Mouse (Mus musculus): Measurements from ENCODE around the gene Zfp879. TPM values are rescaled to one million over a fixed set of nuclear protein-coding genes. Genes with fewer than 3 reads are reported as not detected.

Gene Zfp879
- 1.5 and 2.0 TPM in 2 replicates for polyA plus RNA-seq (2015; fragmentation: Nextera tagmentation; extraction: Ambion mirVana)

- ATAC-seq (replicated peaks): peak; percentile 98
- H3K9ac ChIP-seq: peak within 1 kb of the TSS; percentile 53
- 22% methylated on average over 22 of the region's 22 CpGs for WGBS
- H3K4me3 ChIP-seq: peak within 1 kb of the TSS; percentile 43
- peak within 1 kb of the TSS; percentile 55 for H3K4me2 ChIP-seq
- H3K36me3 ChIP-seq (replicated peaks): no peaks in the 10 kb centered on the region
- H3K9me3 ChIP-seq: no peaks in the 10 kb centered on the region
- H3K27me3 ChIP-seq (replicated peaks): no peaks in the 10 kb centered on the region
- peaks cover 13% of the 10 kb centered on the region for H3K4me1 ChIP-seq
- peak within 1 kb of the TSS; percentile 67 for H3K27ac ChIP-seq
Observed at GRCm38 (mm10) chr11:50841023-50841735, at the start of gene Zfp879. TSS of gene Zfp879 (minus strand) at chr11:50841552.

GRCm38 (mm10) chr11:50887390-50888128 lies 46.2 kb upstream of the Zfp879 start, which contains the start of gene Zfp454:
TSS of gene Zfp454 (minus strand) at chr11:50887651.
- H3K4me1 ChIP-seq: peaks cover 13% of the 10 kb centered on the region
- 6% methylated on average over 26 of the region's 26 CpGs for WGBS
- peak within 1 kb of the TSS; percentile 48 for H3K4me3 ChIP-seq
- H3K4me2 ChIP-seq: peak within 1 kb of the TSS; percentile 72
- peaks cover 13% of the 10 kb centered on the region for H3K36me3 ChIP-seq (replicated peaks)
- peak; percentile 96 for ATAC-seq (replicated peaks)
- H3K27me3 ChIP-seq (replicated peaks): no peaks in the 10 kb centered on the region
- H3K9me3 ChIP-seq: no peaks in the 10 kb centered on the region
- peak within 1 kb of the TSS; percentile 65 for H3K9ac ChIP-seq
- H3K27ac ChIP-seq: peak within 1 kb of the TSS; percentile 80

DNA sequence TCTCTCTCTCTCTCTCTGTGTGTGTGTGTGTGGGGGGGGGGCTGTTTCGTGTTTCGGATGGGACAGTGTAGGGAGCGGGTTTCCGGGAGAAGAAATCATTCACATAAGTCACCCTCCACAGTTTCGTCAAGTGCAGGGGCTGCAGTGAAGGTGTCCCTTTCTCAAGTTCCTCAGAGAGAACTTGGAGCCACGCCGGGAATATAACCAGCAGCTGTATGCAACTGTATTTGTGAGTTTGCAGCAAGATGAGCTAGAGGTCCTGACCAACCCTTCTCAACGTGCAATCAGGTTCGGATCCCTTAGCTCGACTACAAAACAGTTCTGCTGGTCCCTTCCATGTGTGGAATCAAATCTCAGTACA lies 45.6 kb upstream of the Zfp879 start:
- Histone ChIP-seq H3K27ac (peak overlapping the region; percentile 80), H3K4me2 (peak overlapping the region; percentile 72), H3K9me3 (no peaks in the 10 kb centered on the region), H3K4me3 (peak overlapping the region; percentile 48), H3K36me3 (replicated peaks) (peaks cover 19% of the 10 kb centered on the region), H3K9ac (peak overlapping the region; percentile 65), H3K4me1 (peaks cover 13% of the 10 kb centered on the region), H3K27me3 (replicated peaks) (no peaks in the 10 kb centered on the region)
- 24% methylated on average over 10 of the region's 10 CpGs for WGBS
- peak; percentile 51 for ATAC-seq (replicated peaks)

GRCm38 (mm10) chr11:50886231-50886932 lies 45.0 kb upstream of the Zfp879 start:
- peak overlapping the region; percentile 72 for H3K4me2 ChIP-seq
- WGBS: 41% methylated on average over 8 of the region's 8 CpGs
- peak; percentile 2; the same call in 1 of the 2 replicates for ATAC-seq (replicated peaks)

DNA sequence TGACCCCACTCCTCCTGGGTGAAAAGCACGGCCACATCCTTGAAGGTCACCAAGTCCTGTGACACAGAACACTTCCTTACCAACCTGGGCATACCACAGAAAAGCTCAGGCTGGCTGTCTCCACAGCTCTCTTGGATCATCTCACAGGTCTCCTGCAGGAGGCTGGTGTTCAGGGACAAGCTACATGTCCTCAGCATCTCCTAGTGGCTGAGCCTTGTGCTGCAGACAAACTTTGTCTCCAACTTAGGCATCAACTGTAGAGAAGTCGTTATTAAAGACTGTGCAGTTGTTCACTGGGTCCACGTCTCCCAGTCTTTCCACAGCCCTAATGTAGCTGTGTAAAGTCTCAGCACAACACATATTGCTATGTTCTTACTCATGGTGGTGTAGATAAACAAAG lies 42.4 kb upstream of the Zfp879 start:
- Histone ChIP-seq H3K4me1 (peaks cover 13% of the 10 kb centered on the region), H3K9me3 (no peaks in the 10 kb centered on the region), H3K27me3 (replicated peaks) (no peaks in the 10 kb centered on the region), H3K27ac (no peak overlapping the region), H3K4me2 (no peak overlapping the region), H3K4me3 (no peak overlapping the region), H3K36me3 (replicated peaks) (peaks cover 39% of the 10 kb centered on the region), H3K9ac (no peak overlapping the region)
- no peak for ATAC-seq (replicated peaks)
- 88% methylated on average over 3 of the region's 3 CpGs for WGBS

More at GRCm38 (mm10) chr11:50886231-50886932, 45.0 kb upstream of the Zfp879 start:
- no peaks in the 10 kb centered on the region for H3K9me3 ChIP-seq
- H3K9ac ChIP-seq: peak overlapping the region; percentile 65
- H3K27me3 ChIP-seq (replicated peaks): no peaks in the 10 kb centered on the region
- H3K36me3 ChIP-seq (replicated peaks): peaks cover 19% of the 10 kb centered on the region
- H3K4me1 ChIP-seq: peaks cover 13% of the 10 kb centered on the region
- peak overlapping the region; percentile 48 for H3K4me3 ChIP-seq
- no peak overlapping the region for H3K27ac ChIP-seq

DNA sequence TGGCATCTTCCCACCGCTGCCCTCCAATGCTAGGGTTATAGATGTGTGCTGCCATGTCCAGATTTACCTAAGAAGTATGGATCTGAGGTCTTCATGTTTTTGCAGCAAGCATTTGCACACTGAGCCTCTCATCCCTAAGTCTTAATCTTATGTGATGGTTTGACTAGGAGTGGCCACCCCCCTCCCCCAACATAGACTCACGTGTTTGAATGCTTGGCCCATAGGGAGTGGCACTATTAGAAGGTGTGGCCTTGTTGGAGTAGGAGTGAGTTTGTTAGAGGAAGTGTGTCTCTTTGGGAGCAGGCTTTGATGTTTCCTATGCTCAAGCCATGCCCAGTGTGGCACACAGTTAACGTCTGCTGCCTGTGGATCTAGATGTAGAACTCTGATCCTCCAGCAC lies 37.3 kb upstream of the Zfp879 start:
- Histone ChIP-seq H3K36me3 (replicated peaks) (peaks cover 76% of the 10 kb centered on the region), H3K4me1 (no peaks in the 10 kb centered on the region), H3K27me3 (replicated peaks) (no peaks in the 10 kb centered on the region), H3K9me3 (peaks cover 10% of the 10 kb centered on the region; the same call in 1 of the 2 replicates), H3K9ac (no peak overlapping the region), H3K27ac (no peak overlapping the region), H3K4me2 (no peak overlapping the region), H3K4me3 (no peak overlapping the region)
- ATAC-seq (replicated peaks): no peak
- 88% methylated on average over 3 of the region's 3 CpGs for WGBS

GRCm38 (mm10) chr11:50850989-50851601 lies 9.7 kb upstream of the Zfp879 start:
- Histone ChIP-seq H3K4me3 (peak overlapping the region; percentile 44), H3K4me2 (peak overlapping the region; percentile 98), H3K9me3 (no peaks in the 10 kb centered on the region), H3K27me3 (replicated peaks) (peaks cover 52% of the 10 kb centered on the region), H3K9ac (peak overlapping the region; percentile 41), H3K27ac (no peak overlapping the region), H3K36me3 (replicated peaks) (no peaks in the 10 kb centered on the region), H3K4me1 (peaks cover 18% of the 10 kb centered on the region)
- 1% methylated on average over 72 of the region's 72 CpGs for WGBS
- ATAC-seq (replicated peaks): peak; percentile 39; the same call in 1 of the 2 replicates

DNA sequence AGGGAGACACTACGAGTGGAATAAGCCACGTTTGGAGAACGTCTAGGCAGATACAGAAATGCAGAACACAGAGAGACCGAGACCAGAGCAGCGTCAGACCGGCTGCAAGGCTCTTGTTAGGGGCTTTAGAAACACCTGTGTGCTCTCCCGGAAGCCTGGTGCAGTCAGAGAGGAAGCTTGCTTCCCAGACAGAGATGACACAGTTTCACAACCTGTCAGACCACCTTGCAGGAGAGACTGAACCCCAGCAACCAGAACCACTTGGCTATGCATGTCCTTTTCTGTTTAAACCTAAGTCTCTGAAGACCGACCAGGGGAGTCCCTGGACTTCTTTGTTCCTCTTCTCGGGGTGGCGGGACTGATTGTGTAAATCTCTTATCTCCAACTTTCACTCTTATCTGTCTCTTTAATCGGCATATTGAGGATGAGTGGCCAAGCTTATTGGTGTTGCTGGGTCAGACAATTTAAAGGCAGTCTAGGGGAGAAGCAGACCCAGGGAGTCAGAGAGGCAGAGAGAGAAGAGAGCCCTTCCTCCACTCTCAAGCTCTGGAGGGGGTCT lies 8.9 kb upstream of the Zfp879 start, which contains the start of gene Grm6:
TSS of gene Grm6 (plus strand) at position 509 of the 559 bp plus-strand sequence.
- no peak for ATAC-seq (replicated peaks)
- Histone ChIP-seq H3K9ac (peak within 1 kb of the TSS; percentile 41), H3K9me3 (no peaks in the 10 kb centered on the region), H3K4me3 (peak within 1 kb of the TSS; percentile 44), H3K4me1 (peaks cover 18% of the 10 kb centered on the region), H3K27ac (no peak within 1 kb of the TSS), H3K4me2 (peak within 1 kb of the TSS; percentile 98), H3K27me3 (replicated peaks) (peaks cover 52% of the 10 kb centered on the region), H3K36me3 (replicated peaks) (no peaks in the 10 kb centered on the region)
- 2% methylated on average over 11 of the region's 11 CpGs for WGBS

DNA sequence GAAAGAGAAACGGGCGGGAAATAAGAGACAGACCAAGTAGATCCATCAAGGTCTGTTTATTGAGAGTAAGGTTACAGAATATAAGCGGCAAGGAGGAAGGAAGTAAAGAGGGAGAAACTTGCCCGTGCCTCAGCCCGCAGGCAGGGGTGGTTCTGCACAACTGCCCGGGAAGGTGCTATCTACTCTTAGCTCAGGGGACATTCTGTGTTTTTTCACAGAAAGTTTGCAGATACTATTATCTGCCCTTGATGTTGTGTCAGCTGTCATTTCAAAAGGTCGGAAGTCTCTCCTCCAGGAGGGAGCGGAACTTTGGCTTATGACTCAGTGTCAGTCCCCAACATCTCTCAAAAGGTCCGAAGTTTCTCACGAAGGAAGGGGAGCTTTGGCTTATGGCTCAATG lies 8.0 kb upstream of the Zfp879 start:
- no peak overlapping the region for H3K4me2 ChIP-seq
- ATAC-seq (replicated peaks): no peak
- H3K27me3 ChIP-seq (replicated peaks): peaks cover 52% of the 10 kb centered on the region
- no peak overlapping the region for H3K4me3 ChIP-seq
- no peaks in the 10 kb centered on the region for H3K36me3 ChIP-seq (replicated peaks)
- H3K9me3 ChIP-seq: no peaks in the 10 kb centered on the region
- no peak overlapping the region for H3K27ac ChIP-seq
- peaks cover 18% of the 10 kb centered on the region for H3K4me1 ChIP-seq
- WGBS: 10% methylated on average over 10 of the region's 10 CpGs
- no peak overlapping the region for H3K9ac ChIP-seq

- H3K9ac ChIP-seq: no peak overlapping the region
- peaks cover 52% of the 10 kb centered on the region for H3K27me3 ChIP-seq (replicated peaks)
- no peak overlapping the region for H3K4me3 ChIP-seq
- H3K4me1 ChIP-seq: peaks cover 18% of the 10 kb centered on the region
- ATAC-seq (replicated peaks): no peak
- H3K4me2 ChIP-seq: no peak overlapping the region
- H3K27ac ChIP-seq: no peak overlapping the region
- no peaks in the 10 kb centered on the region for H3K9me3 ChIP-seq
- no peaks in the 10 kb centered on the region for H3K36me3 ChIP-seq (replicated peaks)
- 32% methylated on average over 3 of the region's 3 CpGs for WGBS
Observed at GRCm38 (mm10) chr11:50848520-50849137, 7.3 kb upstream of the Zfp879 start.

DNA sequence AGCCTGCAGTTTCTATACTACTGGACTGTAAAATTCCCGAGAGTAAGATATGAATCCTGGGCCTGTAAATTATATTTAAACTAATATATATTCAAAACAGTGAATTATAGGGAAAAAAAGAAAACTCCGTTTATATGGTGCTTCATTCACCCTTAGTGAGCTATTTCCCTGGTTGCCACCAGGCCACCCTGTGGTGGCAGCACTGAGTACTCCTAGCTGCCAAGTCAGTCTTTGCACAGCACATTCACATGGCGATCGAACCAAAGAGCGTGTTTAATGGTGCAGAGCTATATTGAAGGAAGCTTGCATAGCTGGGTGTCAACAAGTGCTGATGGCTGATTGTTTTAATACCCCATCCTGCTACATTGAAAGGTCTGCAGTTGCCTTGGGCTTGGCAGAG lies 5.7 kb upstream of the Zfp879 start:
- no peak for ATAC-seq (replicated peaks)
- 67% methylated on average over 5 of the region's 5 CpGs for WGBS
- no peaks in the 10 kb centered on the region for H3K36me3 ChIP-seq (replicated peaks)

More for the DNA sequence above, 5.7 kb upstream of the Zfp879 start:
- Histone ChIP-seq H3K27ac (no peak overlapping the region), H3K9ac (no peak overlapping the region), H3K4me2 (no peak overlapping the region), H3K4me1 (peaks cover 18% of the 10 kb centered on the region), H3K9me3 (no peaks in the 10 kb centered on the region), H3K27me3 (replicated peaks) (peaks cover 37% of the 10 kb centered on the region), H3K4me3 (no peak overlapping the region)
